Mouse (Mus musculus): ENCODE results near the gene Tshz2. TPM values are rescaled to one million over a fixed set of nuclear protein-coding genes. Genes with fewer than 3 reads are reported as not detected.

Gene Tshz2
- polyA plus RNA-seq, 1 experiment from 2014 or later: 43.0 TPM

DNA sequence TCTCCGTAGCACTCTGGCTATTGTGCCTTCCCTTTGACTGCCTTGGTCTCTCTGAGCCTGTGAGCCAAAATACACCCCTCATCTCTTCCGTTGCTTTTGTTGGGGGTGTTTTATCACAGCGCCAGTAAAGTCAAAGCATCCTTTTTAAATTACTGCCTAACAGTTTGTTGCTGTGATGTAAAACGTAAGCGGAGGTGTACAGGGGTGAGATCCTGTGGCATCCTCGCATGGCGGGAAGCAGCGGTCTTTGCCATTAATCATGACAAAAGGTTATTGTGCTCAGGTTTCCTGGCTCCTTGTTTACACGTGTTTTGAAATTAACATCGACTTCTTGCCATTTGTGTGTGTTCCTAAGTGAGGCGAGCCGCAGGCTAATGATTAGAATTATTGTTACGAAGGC lies 282.5 kb downstream of the Tshz2 start:
- Histone ChIP-seq H3K27ac (no peak overlapping the region), H3K9ac (no peak overlapping the region), H3K9me3 (no peaks in the 10 kb centered on the region), H3K27me3 (no peaks in the 10 kb centered on the region), H3K4me1 (replicated peaks) (peaks cover 16% of the 10 kb centered on the region; the same call in 1 of the 2 replicates), H3K4me3 (no peak overlapping the region), H3K4me2 (no peak overlapping the region), H3K36me3 (no peaks in the 10 kb centered on the region)
- ATAC-seq (ENCODE audit: low FRiP score): no peak
- WGBS: 80% methylated on average over 13 of the region's 13 CpGs

DNA sequence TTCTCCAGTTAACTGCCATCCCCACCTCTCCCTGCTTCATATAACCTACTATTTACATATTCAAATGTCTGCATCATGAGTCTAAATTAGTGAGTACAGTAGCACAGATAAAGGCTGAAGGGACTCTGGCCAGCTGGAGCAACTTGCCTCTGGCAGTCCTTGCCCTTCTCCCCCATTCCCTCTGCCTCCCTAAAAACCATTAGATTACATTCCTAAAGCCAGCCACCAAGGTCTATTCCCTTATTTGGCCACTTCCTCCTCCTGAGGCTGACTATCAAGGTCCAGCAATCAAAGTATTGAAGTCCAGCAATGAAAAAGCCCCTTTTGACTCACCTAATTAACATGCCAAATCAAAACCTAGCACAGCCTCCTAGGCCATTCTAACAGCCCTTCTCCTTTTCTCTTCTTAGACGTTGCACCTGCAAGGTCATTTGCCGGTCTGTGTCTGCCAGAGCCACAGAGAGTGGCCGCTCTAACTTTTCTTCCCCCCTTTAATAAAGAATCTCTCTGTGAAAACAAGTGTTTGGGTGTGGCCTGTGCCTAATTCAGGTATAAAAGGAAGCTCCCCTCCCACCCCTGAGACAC lies 286.4 kb downstream of the Tshz2 start:
- ATAC-seq (ENCODE audit: low FRiP score): no peak
- 74% methylated on average over 3 of the region's 3 CpGs for WGBS
- H3K27me3 ChIP-seq: no peaks in the 10 kb centered on the region

DNA sequence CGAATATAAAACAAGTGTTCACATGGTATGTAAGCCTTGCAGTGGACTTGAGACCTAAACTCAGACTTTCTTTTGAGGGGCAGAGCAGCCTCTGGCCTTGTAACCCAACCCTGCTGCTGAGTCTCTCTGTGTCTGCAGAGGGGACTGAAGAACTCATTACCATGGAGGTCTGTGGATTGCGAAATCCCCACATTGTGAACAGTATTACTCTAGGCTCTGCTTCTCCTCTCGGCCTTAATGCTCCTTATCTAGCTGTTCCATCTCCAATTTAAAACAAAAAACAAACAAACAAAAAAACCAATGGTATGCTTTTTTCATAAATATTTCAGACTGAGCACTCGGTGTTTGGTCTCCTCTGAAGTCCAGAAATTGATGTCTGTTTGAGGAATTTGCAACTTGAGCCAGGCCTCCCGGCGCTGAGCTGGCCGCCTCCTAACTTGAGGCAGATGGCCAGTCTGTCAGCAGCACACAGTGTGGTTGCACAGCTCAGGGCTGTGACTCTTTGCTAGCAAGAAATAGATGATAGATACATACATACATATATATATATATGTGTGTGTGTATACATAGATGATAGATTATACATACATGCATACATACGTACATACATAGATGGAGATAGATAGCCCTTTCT lies 291.5 kb downstream of the Tshz2 start:
- H3K9ac ChIP-seq: no peak overlapping the region
- no peak overlapping the region for H3K4me3 ChIP-seq
- no peak for ATAC-seq (ENCODE audit: low FRiP score)
- peaks cover 16% of the 10 kb centered on the region for H3K4me1 ChIP-seq (replicated peaks)
- H3K27ac ChIP-seq: no peak overlapping the region
- H3K27me3 ChIP-seq: no peaks in the 10 kb centered on the region
- 83% methylated on average over 8 of the region's 8 CpGs for WGBS
- H3K36me3 ChIP-seq: no peaks in the 10 kb centered on the region
- H3K4me2 ChIP-seq: no peak overlapping the region
- no peaks in the 10 kb centered on the region for H3K9me3 ChIP-seq

More for the DNA sequence above, 286.4 kb downstream of the Tshz2 start:
- no peak overlapping the region for H3K4me3 ChIP-seq
- H3K9me3 ChIP-seq: no peaks in the 10 kb centered on the region
- H3K27ac ChIP-seq: no peak overlapping the region
- H3K9ac ChIP-seq: no peak overlapping the region
- no peaks in the 10 kb centered on the region for H3K36me3 ChIP-seq
- H3K4me1 ChIP-seq (replicated peaks): no peaks in the 10 kb centered on the region
- no peak overlapping the region for H3K4me2 ChIP-seq

DNA sequence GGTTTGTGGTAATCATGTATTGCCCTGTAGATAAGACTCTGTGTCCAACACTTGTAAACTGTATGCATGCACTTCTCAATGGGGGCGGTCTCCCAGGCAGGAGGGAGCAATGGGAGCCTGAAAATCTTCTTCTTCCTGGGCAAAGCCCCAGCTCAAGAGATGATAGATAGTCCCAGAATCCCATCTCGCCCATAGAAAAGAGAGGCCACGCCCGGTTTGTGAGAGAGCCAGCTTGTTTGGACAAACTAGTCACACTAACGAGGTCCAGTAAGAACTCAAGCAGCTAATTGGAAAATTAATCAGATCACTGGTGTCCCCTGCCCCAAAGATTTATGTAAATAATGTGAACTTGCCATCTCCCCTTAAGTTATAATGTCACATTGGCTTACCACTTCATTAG lies 292.7 kb downstream of the Tshz2 start:
- no peak overlapping the region for H3K4me3 ChIP-seq
- H3K36me3 ChIP-seq: no peaks in the 10 kb centered on the region
- WGBS: 83% methylated on average over 5 of the region's 5 CpGs
- H3K9ac ChIP-seq: no peak overlapping the region
- no peak for ATAC-seq (ENCODE audit: low FRiP score)
- no peaks in the 10 kb centered on the region for H3K9me3 ChIP-seq
- no peaks in the 10 kb centered on the region for H3K27me3 ChIP-seq
- H3K27ac ChIP-seq: no peak overlapping the region
- H3K4me2 ChIP-seq: no peak overlapping the region
- H3K4me1 ChIP-seq (replicated peaks): peaks cover 22% of the 10 kb centered on the region

DNA sequence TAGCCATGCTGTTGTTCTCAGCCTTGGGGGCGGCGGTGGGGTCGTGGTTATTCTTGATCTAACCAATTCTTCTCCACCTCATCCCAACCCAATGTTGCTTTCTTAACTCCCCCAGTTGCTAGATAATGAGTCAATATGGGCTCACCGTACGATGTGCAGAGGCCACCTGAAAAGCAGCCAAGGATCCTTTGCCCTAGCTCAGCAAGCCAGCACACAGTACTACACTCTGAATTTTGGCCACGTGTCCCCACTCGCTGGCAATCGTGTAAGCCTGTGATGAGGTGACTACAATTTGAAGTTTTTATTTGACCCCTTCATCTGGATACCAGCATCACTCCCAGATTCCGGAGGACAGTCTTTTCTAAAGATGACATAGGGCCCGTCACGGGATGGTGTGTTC lies 293.2 kb downstream of the Tshz2 start:
- Histone ChIP-seq H3K27me3 (no peaks in the 10 kb centered on the region), H3K36me3 (no peaks in the 10 kb centered on the region), H3K4me2 (no peak overlapping the region), H3K27ac (no peak overlapping the region), H3K4me3 (no peak overlapping the region), H3K9ac (no peak overlapping the region), H3K4me1 (replicated peaks) (peaks cover 22% of the 10 kb centered on the region), H3K9me3 (no peaks in the 10 kb centered on the region)
- WGBS: 87% methylated on average over 11 of the region's 11 CpGs
- ATAC-seq (ENCODE audit: low FRiP score): no peak

DNA sequence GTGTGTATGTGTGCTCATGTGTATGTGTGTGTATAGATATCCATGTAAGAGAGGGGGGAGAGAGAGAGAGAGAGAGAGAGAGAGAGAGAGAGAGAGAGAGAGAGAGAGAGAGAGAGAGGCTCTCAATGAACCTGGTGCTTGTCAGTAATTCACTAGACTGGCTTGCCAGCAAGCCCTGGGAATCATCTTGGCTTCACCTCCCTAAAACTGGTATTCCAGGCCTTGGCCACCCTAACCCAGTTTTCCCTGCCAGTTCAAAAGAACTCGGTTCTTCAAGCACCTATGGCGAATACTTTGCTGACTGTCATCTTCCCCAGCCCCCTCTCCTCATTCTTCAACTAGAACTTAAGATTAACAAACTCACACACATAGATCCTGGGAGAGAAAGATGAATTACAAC lies 294.6 kb downstream of the Tshz2 start:
- 86% methylated on average over 2 of the region's 2 CpGs for WGBS
- H3K36me3 ChIP-seq: no peaks in the 10 kb centered on the region
- no peak overlapping the region for H3K27ac ChIP-seq
- H3K9ac ChIP-seq: no peak overlapping the region
- ATAC-seq (ENCODE audit: low FRiP score): no peak
- H3K4me3 ChIP-seq: no peak overlapping the region
- H3K4me2 ChIP-seq: no peak overlapping the region
- peaks cover 22% of the 10 kb centered on the region for H3K4me1 ChIP-seq (replicated peaks)
- H3K9me3 ChIP-seq: no peaks in the 10 kb centered on the region
- H3K27me3 ChIP-seq: no peaks in the 10 kb centered on the region

DNA sequence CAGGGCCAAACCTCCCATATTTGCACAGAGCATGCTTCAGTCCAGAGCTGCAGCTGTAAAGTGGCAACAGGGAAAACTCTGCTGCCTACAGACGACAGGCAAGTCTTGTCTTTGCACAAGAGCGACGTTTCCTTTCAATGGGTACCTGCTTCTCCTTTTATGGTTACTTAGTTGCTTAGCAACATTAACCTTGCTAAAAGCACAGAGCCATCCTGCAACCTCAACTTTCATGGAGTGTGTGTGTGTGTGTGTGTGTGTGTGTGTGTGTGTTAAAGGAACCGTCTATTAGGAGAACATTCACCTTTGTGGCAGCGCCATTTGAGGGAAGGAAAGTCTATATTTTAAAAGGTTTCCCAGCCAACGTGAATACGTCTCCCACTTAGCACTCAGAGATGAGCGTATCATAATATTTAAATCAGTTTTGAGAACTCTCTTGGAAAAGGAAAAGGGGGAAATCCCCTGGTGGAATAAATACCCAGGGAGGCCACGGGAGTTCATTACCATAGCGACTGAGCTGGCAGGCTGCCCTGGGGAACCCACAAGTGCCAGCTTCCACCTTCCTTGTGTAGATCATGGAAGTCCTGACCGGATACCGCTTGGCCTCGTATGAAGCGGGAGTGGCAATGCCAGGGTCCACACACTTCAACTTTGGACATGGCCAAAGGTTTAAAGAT lies 295.8 kb downstream of the Tshz2 start:
- Histone ChIP-seq H3K27me3 (no peaks in the 10 kb centered on the region), H3K4me1 (replicated peaks) (peaks cover 22% of the 10 kb centered on the region), H3K27ac (peak overlapping the region; percentile 25; the same call in 1 of the 2 replicates), H3K4me3 (no peak overlapping the region), H3K36me3 (no peaks in the 10 kb centered on the region), H3K9ac (no peak overlapping the region), H3K9me3 (no peaks in the 10 kb centered on the region), H3K4me2 (no peak overlapping the region)
- ATAC-seq (ENCODE audit: low FRiP score): peak; percentile 17; the same call in 1 of the 2 replicates
- 52% methylated on average over 14 of the region's 14 CpGs for WGBS

DNA sequence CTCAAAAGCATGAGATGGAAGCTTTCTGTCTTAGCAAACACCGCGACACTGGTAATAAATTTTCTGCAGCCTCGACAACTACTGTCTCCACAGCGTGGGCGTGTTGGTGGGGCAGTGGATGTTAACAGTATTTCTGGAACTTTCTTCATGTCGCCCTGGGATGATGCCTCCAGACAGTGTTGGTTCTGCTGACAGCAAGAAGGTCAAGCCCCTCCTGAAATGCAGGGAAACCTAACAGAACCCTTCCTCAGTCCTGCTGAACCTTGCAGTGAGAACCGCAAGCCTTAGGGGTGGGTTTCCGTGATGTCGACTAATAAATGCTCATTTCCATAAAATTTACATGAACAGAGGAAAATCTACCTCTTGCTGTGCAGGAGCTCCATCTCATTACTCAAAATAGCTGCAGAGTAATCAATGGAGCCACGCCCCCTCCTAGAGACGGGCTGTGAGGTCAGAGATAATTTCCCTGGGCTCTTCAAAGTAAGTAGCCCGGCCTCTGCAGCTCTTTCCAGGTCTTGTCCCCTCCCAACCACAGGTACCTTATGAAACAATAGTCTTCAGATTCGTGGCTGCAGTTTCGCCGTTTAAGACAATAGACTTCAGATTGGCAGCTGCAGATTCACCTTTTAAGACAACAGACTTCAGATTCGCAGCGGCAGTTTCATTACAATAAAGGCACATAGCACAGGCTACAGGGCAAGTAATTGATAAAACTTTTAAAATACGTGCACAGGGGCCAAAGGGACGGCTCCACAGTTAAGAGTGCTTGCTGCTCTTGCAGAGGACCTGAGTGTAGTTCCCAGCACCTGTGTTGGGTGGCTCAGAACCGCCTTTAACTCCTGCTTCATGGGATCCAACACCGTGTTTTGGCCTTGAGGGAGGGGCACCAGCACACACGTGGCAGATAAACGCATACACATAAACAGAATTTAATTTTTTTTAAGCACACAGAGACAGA lies 297.0 kb downstream of the Tshz2 start:
- Histone ChIP-seq H3K27me3 (no peaks in the 10 kb centered on the region), H3K9me3 (no peaks in the 10 kb centered on the region), H3K36me3 (no peaks in the 10 kb centered on the region), H3K4me2 (peak overlapping the region; percentile 58), H3K4me1 (replicated peaks) (peaks cover 22% of the 10 kb centered on the region), H3K27ac (peak overlapping the region; percentile 72), H3K9ac (peak overlapping the region; percentile 63), H3K4me3 (peak overlapping the region; percentile 33)
- 47% methylated on average over 23 of the region's 23 CpGs for WGBS
- peak; percentile 72; the same call in 1 of the 2 replicates for ATAC-seq (ENCODE audit: low FRiP score)

DNA sequence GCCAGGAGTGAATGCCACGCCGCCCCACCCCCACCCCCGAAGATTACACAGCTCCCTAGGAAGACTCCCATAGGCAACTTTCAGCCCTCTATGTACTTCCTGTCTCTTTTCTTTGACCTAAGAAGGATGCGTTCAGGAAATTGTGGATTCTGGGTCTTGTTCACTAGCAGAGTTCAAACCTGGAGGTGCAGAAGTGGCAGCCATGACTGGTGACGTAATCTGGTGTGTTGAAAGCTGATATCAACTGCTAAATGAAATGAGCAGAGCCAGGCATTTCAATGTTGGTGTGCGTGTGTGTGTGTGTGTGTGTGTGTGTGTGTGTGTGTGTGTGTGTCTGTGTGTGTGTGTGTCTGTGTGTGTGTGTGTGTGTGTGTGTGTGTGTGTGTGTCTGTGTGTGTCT lies 302.8 kb downstream of the Tshz2 start:
- Histone ChIP-seq H3K4me1 (replicated peaks) (no peaks in the 10 kb centered on the region), H3K4me3 (no peak overlapping the region), H3K4me2 (no peak overlapping the region), H3K36me3 (no peaks in the 10 kb centered on the region), H3K9me3 (no peaks in the 10 kb centered on the region), H3K27ac (no peak overlapping the region), H3K9ac (no peak overlapping the region), H3K27me3 (no peaks in the 10 kb centered on the region)
- no peak for ATAC-seq (ENCODE audit: low FRiP score)
- WGBS: 82% methylated on average over 6 of the region's 6 CpGs

DNA sequence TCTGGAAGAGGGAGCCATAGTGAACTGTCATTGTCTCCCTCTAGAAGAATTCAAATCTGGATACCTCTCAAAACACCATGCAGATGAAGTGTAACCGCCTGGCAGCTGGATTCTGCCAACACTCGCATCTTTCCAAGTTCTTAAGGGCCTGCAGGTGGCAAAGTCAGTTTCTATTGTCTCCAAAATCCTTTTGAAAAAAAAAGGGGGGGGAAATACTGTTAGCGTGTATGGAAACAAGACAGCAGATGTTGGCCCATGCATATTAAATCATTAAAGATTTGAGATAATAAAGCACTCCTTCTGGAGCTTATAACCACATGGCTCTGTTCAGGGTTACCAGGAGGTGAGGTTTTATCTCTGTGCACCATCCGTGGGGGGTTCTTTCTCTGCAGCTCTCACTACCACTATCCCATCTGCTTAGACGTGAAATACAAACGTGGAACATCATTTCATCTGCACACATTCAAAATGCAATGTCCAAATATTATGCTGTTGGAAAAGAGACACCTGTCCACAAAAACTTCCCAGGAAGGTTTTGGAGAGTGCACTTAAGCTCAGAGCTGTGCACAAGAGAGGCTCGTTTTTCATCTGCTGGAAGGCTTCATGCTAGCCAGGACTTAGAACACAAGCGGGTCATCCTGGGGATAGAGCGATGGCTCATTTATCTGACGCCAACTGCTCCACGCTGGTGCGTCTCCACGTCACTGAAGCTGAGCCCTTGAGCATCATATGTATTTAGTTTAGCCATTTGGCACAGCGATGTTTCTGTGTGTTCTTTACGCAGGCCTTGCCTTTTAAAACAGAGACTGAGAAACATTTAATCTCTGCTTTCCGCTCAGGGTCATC lies 307.7 kb downstream of the Tshz2 start:
- no peaks in the 10 kb centered on the region for H3K27me3 ChIP-seq
- no peak for ATAC-seq (ENCODE audit: low FRiP score)
- no peak overlapping the region for H3K4me3 ChIP-seq
- H3K9ac ChIP-seq: no peak overlapping the region; the same call in 1 of the 2 replicates
- H3K9me3 ChIP-seq: no peaks in the 10 kb centered on the region
- peak overlapping the region; percentile 52 for H3K27ac ChIP-seq
- no peak overlapping the region for H3K4me2 ChIP-seq
- H3K36me3 ChIP-seq: no peaks in the 10 kb centered on the region
- WGBS: 73% methylated on average over 16 of the region's 16 CpGs
- H3K4me1 ChIP-seq (replicated peaks): peaks cover 6% of the 10 kb centered on the region; the same call in 1 of the 2 replicates

DNA sequence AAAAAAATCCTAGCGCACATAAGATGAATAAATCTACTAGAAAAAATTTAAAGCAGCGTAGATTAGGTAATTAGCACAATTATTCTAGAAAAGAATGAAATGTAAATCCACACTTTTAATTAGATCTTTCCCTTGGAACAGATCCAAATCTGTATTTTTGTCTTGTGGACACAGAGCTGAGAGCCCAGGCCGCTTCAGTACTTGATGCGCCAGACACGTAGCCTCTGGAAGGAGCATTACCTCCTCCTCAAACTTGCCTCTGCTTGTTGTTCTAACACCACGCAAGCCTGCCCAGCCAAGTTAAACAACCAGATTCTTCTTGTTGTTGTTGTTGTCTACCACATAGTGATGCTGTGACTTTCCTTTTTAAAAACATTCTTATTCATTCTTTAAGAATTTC lies 310.9 kb downstream of the Tshz2 start:
- no peak for ATAC-seq (ENCODE audit: low FRiP score)
- no peak overlapping the region for H3K9ac ChIP-seq
- no peak overlapping the region for H3K27ac ChIP-seq
- no peaks in the 10 kb centered on the region for H3K9me3 ChIP-seq
- H3K36me3 ChIP-seq: no peaks in the 10 kb centered on the region
- peaks cover 20% of the 10 kb centered on the region for H3K4me1 ChIP-seq (replicated peaks)
- no peaks in the 10 kb centered on the region for H3K27me3 ChIP-seq
- no peak overlapping the region for H3K4me3 ChIP-seq
- H3K4me2 ChIP-seq: no peak overlapping the region
- WGBS: 92% methylated on average over 6 of the region's 6 CpGs

Data from hindbrain, embryonic 13.5 days (tissue).